Mouse (Mus musculus) stomach, embryonic 14.5 days (tissue): ENCODE data around the gene Fbxo42. TPM values are rescaled to one million over a fixed set of nuclear protein-coding genes. Genes with fewer than 3 reads are reported as not detected.

Experiments
- ATAC-seq: fragments of 200-750 bp; cut with Nextera tagmentation; 2 replicates; pipeline ENCODE4 v1.8.0; 2017; ENCODE audit warnings: low read depth, moderate TSS enrichment; ENCODE audit not compliant: insufficient number of reproducible peaks, insufficient read depth, low FRiP score
- H3K27ac ChIP-seq: fragments of 300-500 bp; sonication (generic); 2 replicates; pipeline ENCODE4 v1.5.1; 2014; ENCODE audit warnings: mild to moderate bottlenecking, low read length, moderate library complexity, mixed read lengths
- H3K27me3 ChIP-seq: fragments of 300-500 bp; sonication (generic); 2 replicates; pipeline ENCODE4 v1.6.1; 2014; ENCODE audit warnings: low read length, control low read depth, mixed read lengths; ENCODE audit not compliant: control insufficient read depth, insufficient read depth
- H3K36me3 ChIP-seq: fragments of 300-500 bp; sonication (generic); 2 replicates; pipeline ENCODE4 v1.6.1; 2014; ENCODE audit warnings: mild to moderate bottlenecking, control low read depth, low read length, moderate library complexity, mixed read lengths; ENCODE audit not compliant: control insufficient read depth, insufficient read depth
- H3K4me1 ChIP-seq: fragments of 300-500 bp; sonication (generic); 2 replicates; pipeline ENCODE4 v1.6.1; 2014; ENCODE audit warnings: low read length, control low read depth, mixed read lengths; ENCODE audit not compliant: control insufficient read depth, insufficient read depth
- H3K4me2 ChIP-seq: fragments of 300-500 bp; sonication (generic); replicated peaks from 2 replicates; pipeline ENCODE4 v1.6.1; 2014; ENCODE audit warnings: low read depth, low read length, control low read depth
- H3K4me3 ChIP-seq: fragments of 300-500 bp; sonication (generic); 2 replicates; pipeline ENCODE4 v1.5.1; 2014; ENCODE audit warnings: low read depth, low read length, control low read depth
- H3K9ac ChIP-seq: fragments of 300-500 bp; sonication (generic); replicated peaks from 2 replicates; pipeline ENCODE4 v1.6.1; 2014; ENCODE audit warnings: low read depth, mild to moderate bottlenecking, control low read depth, low read length, moderate library complexity, mixed read lengths
- H3K9me3 ChIP-seq: fragments of 300-500 bp; sonication (generic); 2 replicates; pipeline ENCODE4 v1.6.1; 2016; ENCODE audit warnings: low read depth, low read length, control low read depth; ENCODE audit not compliant: control insufficient read depth
- WGBS: fragments of 180-500 bp; shearing (Covaris S2); extraction: QIAGEN DNeasy Blood & Tissue Kit; methylation state at CpG from one replicate; pipeline ENCODE4 v1.1.7; 2014; 5-methylcytosine and 5-hydroxymethylcytosine counted together
- polyA plus RNA-seq: library from polyadenylated mRNA; unstranded; fragments of >200 nt; fragmentation: Nextera tagmentation; extraction: Ambion mirVana; gene quantifications from 2 replicates; pipeline ENCODE4 v1.2.1, GENCODE M21; 2014

Gene Fbxo42
- polyA plus RNA-seq, 1 experiment from 2014 or later: 30.4 TPM

GRCm38 (mm10) chr4:141114521-141114981 is 33.2 kb upstream of the Fbxo42 start:
- no peak for ATAC-seq
- no peak overlapping the region for H3K27ac ChIP-seq
- H3K4me3 ChIP-seq: no peak overlapping the region
- peaks cover 4% of the 10 kb centered on the region; the same call in 1 of the 2 replicates for H3K9me3 ChIP-seq
- H3K4me1 ChIP-seq: 0 out of 2 replicates have a peak, but pooled peaks cover 3% of the 10 kb centered on the region
- 82% methylated on average over 6 of the region's 6 CpGs for WGBS
- peaks cover 59% of the 10 kb centered on the region for H3K36me3 ChIP-seq
- H3K9ac ChIP-seq: no peak overlapping the region
- no peaks in the 10 kb centered on the region for H3K27me3 ChIP-seq
- H3K4me2 ChIP-seq: no peak overlapping the region

DNA sequence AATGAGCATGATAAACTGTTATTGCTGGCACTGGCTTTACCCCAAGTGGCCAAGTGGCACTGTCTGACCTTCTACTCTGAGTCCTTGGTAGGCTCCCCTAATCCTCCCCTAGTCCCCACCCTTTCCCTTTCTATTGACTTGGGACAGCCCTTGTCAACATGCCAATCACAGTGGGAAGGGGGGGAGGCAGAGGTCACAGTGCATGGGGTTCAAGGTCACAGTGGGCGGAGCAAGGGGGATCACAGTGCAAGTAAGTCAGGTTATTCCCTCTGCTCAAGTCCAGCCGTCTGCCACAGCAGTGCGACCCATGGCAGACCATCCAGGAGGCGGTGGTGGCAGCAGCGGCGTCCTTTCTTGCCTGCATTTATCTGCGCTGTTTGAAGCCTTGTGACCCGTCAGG is 32.3 kb upstream of the Fbxo42 start:
- Histone ChIP-seq H3K4me1 (0 out of 2 replicates have a peak, but pooled peaks cover 3% of the 10 kb centered on the region), H3K9me3 (peaks cover under 1% of the 10 kb centered on the region; the same call in 1 of the 2 replicates), H3K4me3 (no peak overlapping the region), H3K9ac (no peak overlapping the region), H3K36me3 (peaks cover 57% of the 10 kb centered on the region), H3K27me3 (no peaks in the 10 kb centered on the region), H3K4me2 (no peak overlapping the region), H3K27ac (no peak overlapping the region)
- WGBS: 83% methylated on average over 8 of the region's 8 CpGs
- no peak for ATAC-seq

DNA sequence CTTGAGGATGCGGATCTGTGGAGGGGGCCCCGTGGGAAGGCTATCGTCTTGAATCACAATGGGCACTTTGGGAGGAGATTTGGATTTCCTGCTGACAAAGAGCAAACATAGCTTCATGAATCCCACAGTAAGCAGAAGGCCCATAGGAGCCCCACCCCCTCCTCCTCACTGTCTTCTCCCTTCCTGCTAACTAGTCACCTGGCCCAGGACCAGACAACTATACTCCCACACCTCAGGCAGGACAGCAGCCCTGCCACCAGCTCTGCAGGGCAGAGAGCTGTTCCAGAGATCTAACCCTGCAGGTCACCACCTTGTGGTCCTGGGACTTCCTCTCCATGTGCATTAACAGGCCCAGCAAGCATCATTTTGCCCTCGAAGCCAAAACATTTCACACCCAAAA is 29.0 kb upstream of the Fbxo42 start:
- Histone ChIP-seq H3K4me2 (no peak overlapping the region), H3K4me1 (peaks cover 7% of the 10 kb centered on the region; the same call in 1 of the 2 replicates), H3K9me3 (no peaks in the 10 kb centered on the region), H3K27ac (no peak overlapping the region), H3K27me3 (no peaks in the 10 kb centered on the region), H3K4me3 (no peak overlapping the region), H3K36me3 (peaks cover 39% of the 10 kb centered on the region), H3K9ac (no peak overlapping the region)
- no peak for ATAC-seq
- 57% methylated on average over 4 of the region's 4 CpGs for WGBS

DNA sequence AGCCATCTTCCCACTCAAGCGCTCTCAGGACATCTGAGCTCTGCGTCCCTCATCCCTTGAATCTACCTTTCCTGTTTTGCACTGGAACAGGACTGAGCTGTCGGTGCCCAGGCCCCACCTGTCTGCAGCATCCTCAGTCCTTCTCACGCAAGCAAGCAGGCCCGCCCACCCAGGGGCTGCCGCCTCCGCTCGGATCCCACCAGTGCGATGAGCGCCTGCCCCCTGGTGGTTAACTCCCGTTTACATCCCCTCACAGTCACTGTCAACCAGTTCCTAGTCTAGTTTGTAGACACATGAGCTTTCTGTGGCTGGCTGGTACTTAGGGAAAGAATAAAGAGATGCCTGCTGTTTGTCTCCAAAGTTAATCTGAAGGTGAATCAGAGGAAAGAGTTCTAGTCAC is 27.0 kb upstream of the Fbxo42 start:
- H3K27ac ChIP-seq: no peak overlapping the region
- H3K9ac ChIP-seq: no peak overlapping the region
- peaks cover 4% of the 10 kb centered on the region; the same call in 1 of the 2 replicates for H3K4me1 ChIP-seq
- H3K4me2 ChIP-seq: no peak overlapping the region
- no peaks in the 10 kb centered on the region for H3K27me3 ChIP-seq
- no peaks in the 10 kb centered on the region for H3K9me3 ChIP-seq
- ATAC-seq: peak; percentile 56; the same call in 1 of the 2 replicates
- peaks cover 30% of the 10 kb centered on the region for H3K36me3 ChIP-seq
- no peak overlapping the region for H3K4me3 ChIP-seq
- 23% methylated on average over 11 of the region's 11 CpGs for WGBS

DNA sequence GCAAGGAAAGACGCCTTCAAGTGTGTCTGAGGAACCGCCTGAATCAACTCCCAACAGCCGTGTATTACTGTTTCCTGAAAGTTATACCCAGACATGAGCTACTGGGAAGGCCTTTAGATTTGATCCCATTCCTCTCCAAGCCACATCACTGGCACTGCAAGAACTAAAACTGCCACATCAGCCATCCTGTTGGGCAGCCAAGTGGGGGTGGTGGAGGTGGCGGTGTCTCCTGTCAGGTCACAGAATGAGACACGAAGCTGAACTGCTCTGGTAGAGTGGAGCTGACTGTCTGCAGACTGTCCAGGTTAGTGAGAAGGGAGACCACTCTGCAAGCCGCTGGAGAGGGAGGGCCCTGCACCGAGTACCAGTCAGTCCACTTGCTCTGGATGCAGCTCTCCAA is 25.1 kb upstream of the Fbxo42 start:
- Histone ChIP-seq H3K27ac (no peak overlapping the region), H3K9me3 (no peaks in the 10 kb centered on the region), H3K27me3 (no peaks in the 10 kb centered on the region), H3K36me3 (peaks cover 19% of the 10 kb centered on the region), H3K9ac (no peak overlapping the region), H3K4me2 (no peak overlapping the region), H3K4me1 (peaks cover 4% of the 10 kb centered on the region; the same call in 1 of the 2 replicates), H3K4me3 (no peak overlapping the region)
- no peak for ATAC-seq
- WGBS: 81% methylated on average over 7 of the region's 7 CpGs

GRCm38 (mm10) chr4:141123065-141123464 is 24.6 kb upstream of the Fbxo42 start:
- H3K9ac ChIP-seq: no peak overlapping the region
- 15% methylated on average over 1 of the region's 1 CpGs for WGBS
- H3K27me3 ChIP-seq: no peaks in the 10 kb centered on the region
- H3K27ac ChIP-seq: no peak overlapping the region
- H3K4me1 ChIP-seq: peaks cover 4% of the 10 kb centered on the region; the same call in 1 of the 2 replicates
- no peak overlapping the region for H3K4me2 ChIP-seq
- no peak for ATAC-seq
- no peak overlapping the region for H3K4me3 ChIP-seq
- H3K9me3 ChIP-seq: no peaks in the 10 kb centered on the region
- H3K36me3 ChIP-seq: peaks cover 15% of the 10 kb centered on the region

GRCm38 (mm10) chr4:141129190-141129710 is 18.5 kb upstream of the Fbxo42 start:
- H3K4me2 ChIP-seq: no peak overlapping the region
- H3K4me1 ChIP-seq: peaks cover 43% of the 10 kb centered on the region
- ATAC-seq: 0 out of 2 replicates have a peak, but pooled peaks have one; percentile 43

GRCm38 (mm10) chr4:141130704-141131342 is 16.9 kb upstream of the Fbxo42 start:
- Histone ChIP-seq H3K9ac (0 out of 2 replicates have a peak overlapping the region, but pooled peaks have one; percentile 6), H3K4me3 (no peak overlapping the region), H3K27me3 (no peaks in the 10 kb centered on the region), H3K36me3 (peaks cover 3% of the 10 kb centered on the region; the same call in 1 of the 2 replicates), H3K27ac (peak overlapping the region; percentile 95), H3K4me2 (peak overlapping the region; percentile 27), H3K4me1 (peaks cover 55% of the 10 kb centered on the region), H3K9me3 (no peaks in the 10 kb centered on the region)
- WGBS: 65% methylated on average over 6 of the region's 6 CpGs
- peak; percentile 8; the same call in 1 of the 2 replicates for ATAC-seq

More at GRCm38 (mm10) chr4:141129190-141129710, 18.5 kb upstream of the Fbxo42 start:
- 30% methylated on average over 6 of the region's 6 CpGs for WGBS
- H3K27me3 ChIP-seq: no peaks in the 10 kb centered on the region
- H3K9me3 ChIP-seq: no peaks in the 10 kb centered on the region
- no peak overlapping the region for H3K9ac ChIP-seq
- H3K27ac ChIP-seq: peak overlapping the region; percentile 44; the same call in 1 of the 2 replicates
- peaks cover 3% of the 10 kb centered on the region for H3K36me3 ChIP-seq
- no peak overlapping the region for H3K4me3 ChIP-seq
